Mouse (Mus musculus): ENCODE measurements around the gene Dhodh.

Dhodh gene

GRCm38 (mm10) chr8:109608271-109609152 lies at the start of gene Dhodh:
Gene Dhodh (minus strand): TSS chr8:109608673.
- peak; percentile 98 for DNase-seq (ENCODE audit: low read depth, low spot score)

- no peak for DNase-seq (ENCODE audit: low read depth, low spot score)
Measured at GRCm38 (mm10) chr8:109656860-109657259, 48.4 kb upstream of the Dhodh start.

GRCm38 (mm10) chr8:109650801-109651200 lies 42.3 kb upstream of the Dhodh start:
- DNase-seq (ENCODE audit: low read depth, low spot score) = no peak

GRCm38 (mm10) chr8:109648469-109648868 lies 40.0 kb upstream of the Dhodh start:
- DNase-seq (ENCODE audit: low read depth, low spot score) = no peak

GRCm38 (mm10) chr8:109647331-109647730 lies 38.9 kb upstream of the Dhodh start:
- DNase-seq (ENCODE audit: low read depth, low spot score) = no peak

GRCm38 (mm10) chr8:109641236-109641635 lies 32.8 kb upstream of the Dhodh start:
- DNase-seq (ENCODE audit: low read depth, low spot score) = no peak

- no peak for DNase-seq (ENCODE audit: low read depth, low spot score)
Measured at GRCm38 (mm10) chr8:109640410-109640809, 31.9 kb upstream of the Dhodh start.

- DNase-seq (ENCODE audit: low read depth, low spot score) = no peak
Measured at GRCm38 (mm10) chr8:109638851-109639250, 30.4 kb upstream of the Dhodh start.

- DNase-seq (ENCODE audit: low read depth, low spot score) = no peak
Measured at GRCm38 (mm10) chr8:109635146-109635545, 26.7 kb upstream of the Dhodh start.

- no peak for DNase-seq (ENCODE audit: low read depth, low spot score)
Measured at GRCm38 (mm10) chr8:109632498-109632897, 24.0 kb upstream of the Dhodh start.

GRCm38 (mm10) chr8:109628638-109629037 lies 20.2 kb upstream of the Dhodh start:
- DNase-seq (ENCODE audit: low read depth, low spot score) = no peak

GRCm38 (mm10) chr8:109615569-109615968 lies 7.1 kb upstream of the Dhodh start:
- DNase-seq (ENCODE audit: low read depth, low spot score) = no peak

- peak; percentile 52 for DNase-seq (ENCODE audit: low read depth, low spot score)
Measured at GRCm38 (mm10) chr8:109614243-109615210, 6.1 kb upstream of the Dhodh start, which contains the start of gene Pkd1l3. Gene Pkd1l3 (plus strand): TSS chr8:109614517.

GRCm38 (mm10) chr8:109609153-109609502 lies 655 bp upstream of the Dhodh start:
- no peak for DNase-seq (ENCODE audit: low read depth, low spot score)

- DNase-seq (ENCODE audit: low read depth, low spot score) = peak; percentile 27
Measured at GRCm38 (mm10) chr8:109607650-109608049, 823 bp downstream of the Dhodh start.

- no peak for DNase-seq (ENCODE audit: low read depth, low spot score)
Measured at GRCm38 (mm10) chr8:109606725-109607124, 1.7 kb downstream of the Dhodh start.

- DNase-seq (ENCODE audit: low read depth, low spot score) = peak; percentile 54
Measured at GRCm38 (mm10) chr8:109595854-109596253, 12.6 kb downstream of the Dhodh start.

- DNase-seq (ENCODE audit: low read depth, low spot score) = peak; percentile 26
Measured at GRCm38 (mm10) chr8:109593117-109593788, 15.2 kb downstream of the Dhodh start.

- DNase-seq (ENCODE audit: low read depth, low spot score) = no peak
Measured at GRCm38 (mm10) chr8:109592164-109592563, 16.3 kb downstream of the Dhodh start.

- no peak for DNase-seq (ENCODE audit: low read depth, low spot score)
Measured at GRCm38 (mm10) chr8:109591367-109591766, 17.1 kb downstream of the Dhodh start.

GRCm38 (mm10) chr8:109590901-109591300 lies 17.6 kb downstream of the Dhodh start:
- DNase-seq (ENCODE audit: low read depth, low spot score) = no peak
